Mouse (Mus musculus) gastrocnemius, postnatal 25 days (tissue): ENCODE measurements around the gene Ltbp1. TPM values are rescaled to one million over a fixed set of nuclear protein-coding genes. Genes with fewer than 3 reads are reported as not detected.
A peak's percentile ranks its signal among the peaks of the same experiment; 100 is the strongest.
"Not testable (repeated sequence)": the region's sequence is repeated elsewhere in the genome, so short reads cannot be mapped to it uniquely, and the experiment has no call there.

Experiments
- DNase-seq: peaks from one replicate; pipeline ENCODE4 v3.0.0; 2022
- total RNA-seq, 2 experiments: library from RNA; stranded (reverse); gene quantifications; 1 replicate in 1 of 2; 2 replicates in 1 of 2; pipeline ENCODE4 v1.2.3; 2021

The Ltbp1 gene
- total RNA-seq, 2 experiments from 2014 or later, result 10.2 to 11.1 TPM

- peak; percentile 20 for DNase-seq
Observed at GRCm38 (mm10) chr17:75110252-75111205, 105.2 kb downstream of the Ltbp1 start.

GRCm38 (mm10) chr17:75115594-75115993 is 110.2 kb downstream of the Ltbp1 start:
- no peak for DNase-seq

- DNase-seq, result no peak
Observed at GRCm38 (mm10) chr17:75118896-75119295, 113.5 kb downstream of the Ltbp1 start.

- DNase-seq, result no peak
Observed at GRCm38 (mm10) chr17:75119422-75119821, 114.1 kb downstream of the Ltbp1 start.

GRCm38 (mm10) chr17:75120071-75120470 is 114.7 kb downstream of the Ltbp1 start:
- no peak for DNase-seq

GRCm38 (mm10) chr17:75122584-75123282 is 117.4 kb downstream of the Ltbp1 start:
- no peak for DNase-seq

GRCm38 (mm10) chr17:75128337-75128935 is 123.1 kb downstream of the Ltbp1 start:
- DNase-seq, result peak; percentile 61

- no peak for DNase-seq
Observed at GRCm38 (mm10) chr17:75133983-75134382, 128.6 kb downstream of the Ltbp1 start.

GRCm38 (mm10) chr17:75139731-75140130 is 134.4 kb downstream of the Ltbp1 start:
- DNase-seq, result no peak

- DNase-seq, result not testable (repeated sequence)
Observed at GRCm38 (mm10) chr17:75142845-75143244, 137.5 kb downstream of the Ltbp1 start.

GRCm38 (mm10) chr17:75143927-75144326 is 138.6 kb downstream of the Ltbp1 start:
- no peak for DNase-seq

- DNase-seq, result no peak
Observed at GRCm38 (mm10) chr17:75147218-75147617, 141.8 kb downstream of the Ltbp1 start.

GRCm38 (mm10) chr17:75151800-75152199 is 146.4 kb downstream of the Ltbp1 start:
- no peak for DNase-seq

GRCm38 (mm10) chr17:75153088-75153487 is 147.7 kb downstream of the Ltbp1 start:
- no peak for DNase-seq

GRCm38 (mm10) chr17:75158385-75158784 is 153.0 kb downstream of the Ltbp1 start:
- no peak for DNase-seq

- no peak for DNase-seq
Observed at GRCm38 (mm10) chr17:75159066-75159787, 153.9 kb downstream of the Ltbp1 start.

GRCm38 (mm10) chr17:75161062-75161461 is 155.7 kb downstream of the Ltbp1 start:
- no peak for DNase-seq

GRCm38 (mm10) chr17:75161931-75162330 is 156.6 kb downstream of the Ltbp1 start:
- no peak for DNase-seq

GRCm38 (mm10) chr17:75164566-75164965 is 159.2 kb downstream of the Ltbp1 start:
- no peak for DNase-seq

GRCm38 (mm10) chr17:75168572-75169200 is 163.3 kb downstream of the Ltbp1 start:
- DNase-seq, result no peak

- DNase-seq, result no peak
Observed at GRCm38 (mm10) chr17:75171659-75172058, 166.3 kb downstream of the Ltbp1 start.
